Mouse (Mus musculus): ENCODE results near the gene Gm13271. TPM values are rescaled to one million over a fixed set of nuclear protein-coding genes. Genes with fewer than 3 reads are reported as not detected.
"Not testable (repeated sequence)": the region's sequence is repeated elsewhere in the genome, so short reads cannot be mapped to it uniquely, and the experiment has no call there.

The Gm13271 gene
- not detected for total RNA-seq (2021)
- not detected in 2 replicates for polyA plus RNA-seq (2012; rRNA removed)
- long read RNA-seq = 0 reads

- DNase-seq = peak; percentile 63
Measured at GRCm38 (mm10) chr4:88754818-88755340, at the start of gene Gm13271. Gene Gm13271 (plus strand): TSS chr4:88754868.

- no peak for DNase-seq
Measured at GRCm38 (mm10) chr4:88705924-88706323, 48.7 kb upstream of the Gm13271 start.

- DNase-seq = no peak
Measured at GRCm38 (mm10) chr4:88707128-88707826, 47.4 kb upstream of the Gm13271 start.

GRCm38 (mm10) chr4:88714281-88714680, 40.4 kb upstream of the Gm13271 start:
- peak; percentile 28 for DNase-seq

GRCm38 (mm10) chr4:88715059-88715458, 39.6 kb upstream of the Gm13271 start:
- peak; percentile 58 for DNase-seq

- no peak for DNase-seq
Measured at GRCm38 (mm10) chr4:88718715-88719114, 36.0 kb upstream of the Gm13271 start.

GRCm38 (mm10) chr4:88721791-88722721, 32.6 kb upstream of the Gm13271 start, which contains the start of the genes Gm26566 and Klhl9:
Gene Gm26566 (plus strand): TSS chr4:88721805.
Gene Klhl9 (minus strand): TSS chr4:88722465.
- peak; percentile 95 for DNase-seq

GRCm38 (mm10) chr4:88723497-88724090, 31.1 kb upstream of the Gm13271 start:
- DNase-seq = no peak

- no peak for DNase-seq
Measured at GRCm38 (mm10) chr4:88726727-88727126, 27.9 kb upstream of the Gm13271 start.

GRCm38 (mm10) chr4:88727324-88727723, 27.3 kb upstream of the Gm13271 start:
- DNase-seq = peak; percentile 33

GRCm38 (mm10) chr4:88738480-88738879, 16.2 kb upstream of the Gm13271 start:
- DNase-seq = peak; percentile 70

GRCm38 (mm10) chr4:88739036-88739435, 15.6 kb upstream of the Gm13271 start:
- DNase-seq = no peak

GRCm38 (mm10) chr4:88741426-88741825, 13.2 kb upstream of the Gm13271 start:
- no peak for DNase-seq

- no peak for DNase-seq
Measured at GRCm38 (mm10) chr4:88742771-88743371, 11.8 kb upstream of the Gm13271 start.

GRCm38 (mm10) chr4:88744207-88744606, 10.5 kb upstream of the Gm13271 start:
- no peak for DNase-seq

GRCm38 (mm10) chr4:88749926-88750325, 4.7 kb upstream of the Gm13271 start:
- DNase-seq = no peak

GRCm38 (mm10) chr4:88756581-88757513, 2.2 kb downstream of the Gm13271 start:
- DNase-seq = peak; percentile 43

- DNase-seq = peak; percentile 92
Measured at GRCm38 (mm10) chr4:88757628-88758031, 3.0 kb downstream of the Gm13271 start.

- not testable (repeated sequence) for DNase-seq
Measured at GRCm38 (mm10) chr4:88758751-88759150, 4.1 kb downstream of the Gm13271 start.

- DNase-seq = peak; percentile 26
Measured at GRCm38 (mm10) chr4:88759610-88760268, 5.1 kb downstream of the Gm13271 start, which contains the start of gene Gm13283. Gene Gm13283 (plus strand): TSS chr4:88760119.
